Mouse (Mus musculus): ENCODE measurements around the gene Gpc3. TPM values are rescaled to one million over a fixed set of nuclear protein-coding genes. Genes with fewer than 3 reads are reported as not detected.
"Not testable (repeated sequence)": the region's sequence is repeated elsewhere in the genome, so short reads cannot be mapped to it uniquely, and the experiment has no call there.

Gene Gpc3
- total RNA-seq, 2 experiments from 2014 or later = 10.9 to 13.9 TPM

GRCm38 (mm10) chrX:52401188-52401587 is 212.6 kb downstream of the Gpc3 start:
- DNase-seq = no peak

- DNase-seq = no peak
These were observed 238.6 kb downstream of the Gpc3 start for GRCm38 (mm10) chrX:52375129-52375528.

GRCm38 (mm10) chrX:52374209-52374608 is 239.5 kb downstream of the Gpc3 start:
- DNase-seq = no peak

- no peak for DNase-seq
These were observed 241.3 kb downstream of the Gpc3 start for GRCm38 (mm10) chrX:52372436-52372835.

GRCm38 (mm10) chrX:52369938-52370758 is 243.6 kb downstream of the Gpc3 start:
- no peak for DNase-seq

- DNase-seq = no peak
These were observed 244.3 kb downstream of the Gpc3 start for GRCm38 (mm10) chrX:52369304-52369937.

GRCm38 (mm10) chrX:52366826-52367225 is 246.9 kb downstream of the Gpc3 start:
- DNase-seq = no peak

- no peak for DNase-seq
These were observed 248.0 kb downstream of the Gpc3 start for GRCm38 (mm10) chrX:52365790-52366189.

- DNase-seq = no peak
These were observed 251.3 kb downstream of the Gpc3 start for GRCm38 (mm10) chrX:52362241-52363011.

GRCm38 (mm10) chrX:52352981-52353380 is 260.8 kb downstream of the Gpc3 start:
- no peak for DNase-seq

GRCm38 (mm10) chrX:52350631-52351030 is 263.1 kb downstream of the Gpc3 start:
- DNase-seq = not testable (repeated sequence)

GRCm38 (mm10) chrX:52348773-52349172 is 265.0 kb downstream of the Gpc3 start:
- no peak for DNase-seq

GRCm38 (mm10) chrX:52344018-52344417 is 269.7 kb downstream of the Gpc3 start:
- no peak for DNase-seq

- no peak for DNase-seq
These were observed 273.5 kb downstream of the Gpc3 start for GRCm38 (mm10) chrX:52340251-52340650.

GRCm38 (mm10) chrX:52321791-52322190 is 292.0 kb downstream of the Gpc3 start:
- no peak for DNase-seq

GRCm38 (mm10) chrX:52320653-52321052 is 293.1 kb downstream of the Gpc3 start:
- no peak for DNase-seq

- no peak for DNase-seq
These were observed 302.8 kb downstream of the Gpc3 start for GRCm38 (mm10) chrX:52310976-52311375.

- DNase-seq = no peak
These were observed 308.5 kb downstream of the Gpc3 start for GRCm38 (mm10) chrX:52305226-52305625.

GRCm38 (mm10) chrX:52288792-52289191 is 325.0 kb downstream of the Gpc3 start:
- DNase-seq = no peak

GRCm38 (mm10) chrX:52287944-52288343 is 325.8 kb downstream of the Gpc3 start:
- DNase-seq = peak; percentile 13

- DNase-seq = no peak
These were observed 331.7 kb downstream of the Gpc3 start for GRCm38 (mm10) chrX:52282070-52282469.

- DNase-seq = no peak
These were observed 332.4 kb downstream of the Gpc3 start for GRCm38 (mm10) chrX:52281103-52281900.
